ENCODE assay signal across 11 mouse cellular contexts in genomic region chr7:79514361-79514881, GRCm38 (mm10). TPM values are rescaled to one million over a fixed set of nuclear protein-coding genes. Genes with fewer than 3 reads are reported as not detected.
A peak's percentile ranks its signal among the peaks of the same experiment; 100 is the strongest.
DNase-seq lines count a peak whose midpoint lies in the region; ATAC-seq and TF ChIP-seq lines count a peak whose summit lies in the region.
"Had no signal": no experiment of that assay in that cellular context is flagged by ENCODE, and none has a peak within 500 bp of the region (broad histone marks: within the 10 kb centered on the region; RNA-seq: fewer than 3 reads in every experiment).

No protein-coding gene starts in this region.

- H3K4me2 ChIP-seq in forebrain, postnatal 0 days (ENCODE audit: low read depth): peak overlapping the region; percentile 57
- peak overlapping the region; percentile 59 for H3K4me2 ChIP-seq in midbrain, embryonic 14.5 days (ENCODE audit: low read length)

- peak; percentile 58 for ATAC-seq in forebrain, postnatal 0 days
- ATAC-seq in midbrain, embryonic 14.5 days (ENCODE audit: low FRiP score, low TSS enrichment): no peak
- ATAC-seq: liver, embryonic 12.5 days had no signal

- peak overlapping the region; percentile 23; the same call in 1 of the 2 replicates for H3K4me3 ChIP-seq in forebrain, postnatal 0 days (ENCODE audit: low read depth, low read length)
- H3K4me3 ChIP-seq in midbrain, embryonic 14.5 days (replicated peaks; ENCODE audit: low read depth, low read length): peak overlapping the region; percentile 32

- peaks cover 49% of the 10 kb centered on the region for H3K4me1 ChIP-seq in forebrain, postnatal 0 days (ENCODE audit: insufficient read depth)
- H3K4me1 ChIP-seq in midbrain, embryonic 14.5 days (ENCODE audit: control insufficient read depth, insufficient read depth, low read length): peaks cover 79% of the 10 kb centered on the region

- TF ChIP-seq CTCF in forebrain, postnatal 0 days (IDR thresholded peaks at IDR 0.05; ENCODE audit: low read depth): peak; percentile 35

- 12% methylated on average over 20 of the region's 20 CpGs for WGBS in forebrain, postnatal 0 days
- 7% methylated on average over 20 of the region's 20 CpGs for WGBS in midbrain, embryonic 14.5 days

- peak; percentile 56 for DNase-seq in embryo, embryonic 10.5 days (ENCODE audit: low spot score)
- DNase-seq in embryo, embryonic 10 days (ENCODE audit: low spot score): no peak
- DNase-seq in R1 (ENCODE audit: low read depth, low spot score): peak; percentile 79
- DNase-seq in forebrain, postnatal 0 days: peak; percentile 82
- peak; percentile 73 for DNase-seq in midbrain, embryonic 14.5 days
- no peak for DNase-seq in kidney, adult 8-10 months
- no peak for DNase-seq in gastrocnemius, postnatal 14 days
- no peak for DNase-seq in heart, postnatal 14 days
- DNase-seq: B cell, adult 2 months; kidney, adult 18-20 months had no signal

- H3K27ac ChIP-seq in forebrain, postnatal 0 days (ENCODE audit: low read depth, low read length): peak overlapping the region; percentile 98
- H3K27ac ChIP-seq in midbrain, embryonic 14.5 days (replicated peaks; ENCODE audit: low read depth, low read length): peak overlapping the region; percentile 93
- H3K27ac ChIP-seq: liver, embryonic 12.5 days had no signal

- intact Hi-C loops in gastrocnemius, postnatal 14 days (cut with DNase I; ENCODE audit: low total_unique reads): no loop called here
- intact Hi-C loops in heart, postnatal 14 days (cut with DNase I): no loop called here

- peaks cover 16% of the 10 kb centered on the region for H3K36me3 ChIP-seq in forebrain, postnatal 0 days (ENCODE audit: insufficient read depth)
- H3K36me3 ChIP-seq in midbrain, embryonic 14.5 days (ENCODE audit: control insufficient read depth, insufficient read depth, low read length): peaks cover 10% of the 10 kb centered on the region
- H3K36me3 ChIP-seq: liver, embryonic 12.5 days had no signal

- no peaks in the 10 kb centered on the region for H3K27me3 ChIP-seq in forebrain, postnatal 0 days (ENCODE audit: insufficient read depth, low read length)
- peaks cover 13% of the 10 kb centered on the region; the same call in 1 of the 2 replicates for H3K27me3 ChIP-seq in midbrain, embryonic 14.5 days (ENCODE audit: control insufficient read depth, insufficient read depth, low read length)

- H3K9me3 ChIP-seq in forebrain, postnatal 0 days (ENCODE audit: low read length): no peaks in the 10 kb centered on the region
- H3K9me3 ChIP-seq in midbrain, embryonic 14.5 days (ENCODE audit: control insufficient read depth, low read length): no peaks in the 10 kb centered on the region
- H3K9me3 ChIP-seq: liver, embryonic 12.5 days had no signal

- peak overlapping the region; percentile 80 for H3K9ac ChIP-seq in forebrain, postnatal 0 days
- peak overlapping the region; percentile 74 for H3K9ac ChIP-seq in midbrain, embryonic 14.5 days (replicated peaks; ENCODE audit: low read length)
- H3K9ac ChIP-seq: liver, embryonic 12.5 days had no signal

RNA-seq across cellular contexts. Expression of gene Polg, which starts 48.3 kb away (rescaled TPM):
- total RNA-seq in forebrain, postnatal 0 days (2014; rRNA removed): 51.1 and 52.9 TPM in 2 replicates
- 17.4 and 19.4 TPM in 2 replicates for polyA plus RNA-seq in forebrain, postnatal 0 days (2015; fragmentation: Nextera tagmentation; extraction: Ambion mirVana)
- polyA plus RNA-seq in midbrain, embryonic 14.5 days (2014; fragmentation: Nextera tagmentation; extraction: Ambion mirVana): 20.2 and 24.7 TPM in 2 replicates
- 10 to 100 TPM; 28.8 to 33.0 TPM for total RNA-seq in gastrocnemius, postnatal 14 days (2021)
- total RNA-seq in heart, postnatal 14 days (2021): 10 to 100 TPM; 51.4 to 54.7 TPM

Comparison
In these comparisons a context has a peak if more than half of its experiments do, and no peak if none do; other contexts are left out.
1. DNase-seq: peak in embryo, embryonic 10.5 days (single experiment), R1 (single experiment), forebrain, postnatal 0 days (single experiment) and midbrain, embryonic 14.5 days (single experiment); none in embryo, embryonic 10 days (single experiment), kidney, adult 8-10 months (0 of 2), gastrocnemius, postnatal 14 days (single experiment) and heart, postnatal 14 days (0 of 2).